Mouse (Mus musculus) testis, adult 2 months (tissue): ENCODE measurements at regions not wholly inside any gene's neighbourhood (a gene's known extent, or its start where the extent isn't known, plus 50 kb on each side); places are given as distances from the start of the nearest gene placed in this dataset.

ENCODE experiments used
- CTCF ChIP-seq: fragments of 200-500 bp; IDR thresholded peaks from 2 replicates; pipeline ENCODE4 v1.5.1; 2012; ENCODE audit warnings: low read depth, mild to moderate bottlenecking, inconsistent platforms, low read length, moderate library complexity; ENCODE audit not compliant: control insufficient read depth, insufficient read depth, insufficient replicate concordance
- POLR2A ChIP-seq: fragments of 200-500 bp; IDR thresholded peaks from 2 replicates; pipeline ENCODE4 v1.6.1; 2012; ENCODE audit warnings: low read depth, mild to moderate bottlenecking, inconsistent platforms, low read length, moderate library complexity; ENCODE audit not compliant: control insufficient read depth

DNA sequence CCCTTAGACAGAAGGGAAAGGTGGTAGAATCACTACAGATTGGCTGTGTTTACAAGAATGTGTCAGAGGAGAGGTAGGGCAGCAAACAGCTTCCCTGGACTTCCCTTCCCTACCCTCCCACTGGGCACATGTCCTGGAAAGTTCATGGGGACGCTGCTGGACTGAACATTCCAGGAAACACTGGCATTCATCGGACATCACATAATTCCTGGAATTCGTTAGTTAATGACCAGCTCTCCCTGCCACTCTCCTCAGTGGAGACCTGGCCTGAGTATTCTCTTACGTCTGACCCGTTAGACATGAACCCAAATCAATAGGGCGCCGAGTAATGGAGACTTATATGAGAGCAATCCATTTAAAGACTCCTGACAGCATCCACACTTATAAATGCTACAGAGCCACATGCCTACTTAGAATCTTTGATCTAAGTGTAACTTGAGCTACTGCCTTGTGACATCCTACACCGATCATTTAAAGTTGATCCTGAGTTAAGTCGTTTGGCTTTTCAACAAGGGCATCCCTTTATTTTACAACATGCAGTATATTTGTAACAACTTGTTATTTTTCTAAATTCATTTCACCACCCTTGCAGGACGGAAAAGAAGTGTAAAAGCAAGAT lies 156.6 kb downstream of the Snx10 start:
- TF ChIP-seq CTCF (no peak), POLR2A (no peak)
